Mouse (Mus musculus): ENCODE results near the gene Bnc2. TPM values are rescaled to one million over a fixed set of nuclear protein-coding genes. Genes with fewer than 3 reads are reported as not detected.

Bnc2 gene
- polyA plus RNA-seq, 1 experiment: 0.88 TPM

DNA sequence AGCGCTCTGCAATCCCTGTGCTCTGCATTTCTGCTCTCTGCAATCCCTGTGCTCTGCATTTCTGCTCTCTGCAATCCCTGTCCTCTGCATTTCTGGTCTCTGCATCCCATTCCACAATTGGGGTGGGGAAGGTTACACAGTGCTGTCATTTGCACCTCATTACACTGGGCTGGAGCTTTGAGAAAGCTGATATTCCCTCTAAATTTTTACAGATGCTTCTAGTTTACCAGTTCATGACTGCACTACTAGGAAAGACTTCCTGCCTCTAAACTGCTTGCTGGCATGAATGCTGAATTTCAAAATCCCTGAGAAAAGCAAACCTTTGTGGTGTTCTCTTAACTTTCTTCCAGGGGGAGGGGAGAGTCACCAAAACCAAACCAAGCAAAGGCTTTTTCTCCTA, 41.1 kb downstream of the Bnc2 start:
- no peak for DNase-seq (ENCODE audit: low read depth in 1 of 2, low spot score in 2 of 2)
- WGBS: 88% methylated on average over 1 of the region's 1 CpGs
- Histone ChIP-seq H3K27me3 (ENCODE audit: control insufficient read depth, insufficient read depth, low read length) (no peaks in the 10 kb centered on the region), H3K36me3 (ENCODE audit: control insufficient read depth, insufficient read depth, low read length) (no peaks in the 10 kb centered on the region), H3K27ac (ENCODE audit: insufficient read depth, low read length) (no peak overlapping the region), H3K4me3 (ENCODE audit: extremely low read depth, insufficient read depth, insufficient read length) (no peak overlapping the region), H3K4me1 (ENCODE audit: control insufficient read depth, insufficient read depth, insufficient read length) (no peaks in the 10 kb centered on the region)
- no peak for TF ChIP-seq CTCF (IDR thresholded peaks at IDR 0.05; ENCODE audit: extremely low read depth, insufficient read depth, insufficient read length, insufficient replicate concordance)
- no peak for TF ChIP-seq POLR2A (IDR thresholded peaks at IDR 0.05; ENCODE audit: low read depth, low read length)

DNA sequence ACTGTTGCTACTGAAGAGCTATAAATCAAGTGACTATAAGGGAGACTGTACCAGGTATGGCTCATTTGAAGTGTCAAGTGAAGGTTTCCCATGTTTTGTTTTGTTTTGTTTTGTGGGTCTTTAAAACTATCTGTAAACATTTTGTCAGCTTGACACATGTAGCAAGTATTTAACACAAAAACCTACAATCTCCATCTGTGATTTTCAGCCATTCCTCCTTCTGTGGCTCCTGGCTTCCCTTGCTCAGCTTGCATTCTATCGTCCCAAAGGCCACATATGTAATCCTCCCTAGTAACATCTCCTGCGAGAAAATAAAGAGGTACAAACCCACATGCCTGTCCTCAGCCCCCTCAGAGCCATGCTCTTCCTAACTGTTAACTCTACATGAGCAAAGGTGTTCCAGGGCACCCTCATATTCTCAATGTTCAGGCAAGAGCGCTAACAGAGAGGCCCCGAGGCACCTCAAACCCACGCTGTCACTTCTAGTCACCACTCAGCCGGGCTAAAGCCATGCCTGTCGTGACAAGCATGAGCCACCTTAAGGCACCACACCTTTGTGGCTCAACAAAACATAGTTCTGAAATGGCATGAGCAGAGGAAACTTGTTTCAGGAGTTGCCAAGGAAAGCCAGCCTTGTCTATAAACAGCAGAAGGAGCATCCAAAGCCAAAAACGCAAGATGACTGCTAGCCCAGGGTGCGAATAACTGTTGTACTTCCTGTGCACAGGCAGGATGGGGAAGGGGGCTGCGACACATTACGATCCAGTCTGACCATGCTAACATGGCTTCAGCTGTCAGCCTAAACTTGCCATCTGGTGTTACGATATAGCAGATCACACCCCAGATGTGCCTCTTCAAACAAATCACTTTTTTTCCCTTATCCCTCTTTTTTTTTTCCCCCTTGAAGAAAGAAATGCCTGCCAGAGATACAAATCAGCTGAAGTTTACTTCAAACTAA, 42.0 kb downstream of the Bnc2 start:
- Histone ChIP-seq H3K27me3 (ENCODE audit: control insufficient read depth, insufficient read depth, low read length) (no peaks in the 10 kb centered on the region), H3K36me3 (ENCODE audit: control insufficient read depth, insufficient read depth, low read length) (no peaks in the 10 kb centered on the region), H3K4me3 (ENCODE audit: extremely low read depth, insufficient read depth, insufficient read length) (no peak overlapping the region), H3K4me1 (ENCODE audit: control insufficient read depth, insufficient read depth, insufficient read length) (no peaks in the 10 kb centered on the region), H3K27ac (ENCODE audit: insufficient read depth, low read length) (no peak overlapping the region)
- DNase-seq (ENCODE audit: low read depth in 1 of 2, low spot score in 2 of 2): no peak
- TF ChIP-seq POLR2A (IDR thresholded peaks at IDR 0.05; ENCODE audit: low read depth, low read length) (no peak), CTCF (IDR thresholded peaks at IDR 0.05; ENCODE audit: extremely low read depth, insufficient read depth, insufficient read length, insufficient replicate concordance) (no peak)
- WGBS: 83% methylated on average over 12 of the region's 12 CpGs

DNA sequence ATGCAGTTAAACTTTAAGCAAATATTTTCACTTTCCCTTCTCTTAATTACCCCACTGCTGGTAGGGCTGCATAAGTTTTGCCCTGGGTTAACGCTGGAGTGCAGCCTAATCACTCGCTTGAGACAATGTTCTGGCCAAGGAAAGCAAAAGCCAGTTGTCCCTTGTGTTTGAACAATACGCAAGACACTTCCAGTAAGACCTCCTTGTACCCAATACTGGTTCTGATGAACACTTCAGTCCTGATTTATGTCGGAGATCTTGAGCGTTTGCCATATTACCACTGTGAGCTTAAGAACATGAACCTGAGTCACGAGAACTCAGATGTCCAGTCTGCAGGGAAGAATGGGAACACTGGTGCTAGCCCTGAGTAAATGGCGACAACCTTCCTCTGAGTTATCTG, 47.5 kb downstream of the Bnc2 start:
- Histone ChIP-seq H3K4me1 (ENCODE audit: control insufficient read depth, insufficient read depth, insufficient read length) (no peaks in the 10 kb centered on the region), H3K27me3 (ENCODE audit: control insufficient read depth, insufficient read depth, low read length) (no peaks in the 10 kb centered on the region), H3K36me3 (ENCODE audit: control insufficient read depth, insufficient read depth, low read length) (no peaks in the 10 kb centered on the region), H3K27ac (ENCODE audit: insufficient read depth, low read length) (no peak overlapping the region), H3K4me3 (ENCODE audit: extremely low read depth, insufficient read depth, insufficient read length) (no peak overlapping the region)
- WGBS: 92% methylated on average over 7 of the region's 7 CpGs
- TF ChIP-seq POLR2A (IDR thresholded peaks at IDR 0.05; ENCODE audit: low read depth, low read length): no peak
- TF ChIP-seq CTCF (IDR thresholded peaks at IDR 0.05; ENCODE audit: extremely low read depth, insufficient read depth, insufficient read length, insufficient replicate concordance): no peak
- no peak for DNase-seq (ENCODE audit: low read depth in 1 of 2, low spot score in 2 of 2)

DNA sequence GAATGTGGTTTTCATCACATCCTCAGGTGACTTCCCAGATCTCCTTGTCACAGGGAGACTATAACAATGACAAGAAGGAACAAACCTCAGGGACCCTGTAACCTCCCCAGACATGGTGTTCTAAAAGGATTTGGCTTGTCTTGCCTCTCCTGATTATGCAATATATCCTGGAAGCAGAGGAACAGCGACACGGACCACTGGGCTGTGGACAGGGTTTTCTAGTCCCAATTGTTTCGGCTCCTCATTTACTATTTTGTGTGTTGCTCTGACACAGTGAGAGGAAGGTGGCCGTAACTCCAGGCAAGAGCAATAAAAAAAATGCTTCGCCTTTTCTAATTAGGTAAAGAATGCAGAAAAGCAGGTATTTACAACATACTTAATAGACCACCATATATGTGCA, 51.8 kb downstream of the Bnc2 start:
- no peak overlapping the region for H3K4me3 ChIP-seq (ENCODE audit: extremely low read depth, insufficient read depth, insufficient read length)
- no peaks in the 10 kb centered on the region for H3K36me3 ChIP-seq (ENCODE audit: control insufficient read depth, insufficient read depth, low read length)
- no peaks in the 10 kb centered on the region for H3K27me3 ChIP-seq (ENCODE audit: control insufficient read depth, insufficient read depth, low read length)
- H3K27ac ChIP-seq (ENCODE audit: insufficient read depth, low read length): no peak overlapping the region
- no peak for DNase-seq (ENCODE audit: low read depth in 1 of 2, low spot score in 2 of 2)
- TF ChIP-seq POLR2A (IDR thresholded peaks at IDR 0.05; ENCODE audit: low read depth, low read length) (no peak), CTCF (IDR thresholded peaks at IDR 0.05; ENCODE audit: extremely low read depth, insufficient read depth, insufficient read length, insufficient replicate concordance) (no peak)
- H3K4me1 ChIP-seq (ENCODE audit: control insufficient read depth, insufficient read depth, insufficient read length): no peaks in the 10 kb centered on the region
- 84% methylated on average over 5 of the region's 5 CpGs for WGBS

- Histone ChIP-seq H3K36me3 (ENCODE audit: control insufficient read depth, insufficient read depth, low read length) (no peaks in the 10 kb centered on the region), H3K4me3 (ENCODE audit: extremely low read depth, insufficient read depth, insufficient read length) (no peak overlapping the region), H3K4me1 (ENCODE audit: control insufficient read depth, insufficient read depth, insufficient read length) (no peaks in the 10 kb centered on the region), H3K27ac (ENCODE audit: insufficient read depth, low read length) (no peak overlapping the region), H3K27me3 (ENCODE audit: control insufficient read depth, insufficient read depth, low read length) (no peaks in the 10 kb centered on the region)
- no peak for DNase-seq (ENCODE audit: low read depth in 1 of 2, low spot score in 2 of 2)
- TF ChIP-seq CTCF (IDR thresholded peaks at IDR 0.05; ENCODE audit: extremely low read depth, insufficient read depth, insufficient read length, insufficient replicate concordance) (no peak), POLR2A (IDR thresholded peaks at IDR 0.05; ENCODE audit: low read depth, low read length) (no peak)
- WGBS: 81% methylated on average over 3 of the region's 3 CpGs
These were observed 53.3 kb downstream of the Bnc2 start for GRCm38 (mm10) chr4:84621785-84622184.

DNA sequence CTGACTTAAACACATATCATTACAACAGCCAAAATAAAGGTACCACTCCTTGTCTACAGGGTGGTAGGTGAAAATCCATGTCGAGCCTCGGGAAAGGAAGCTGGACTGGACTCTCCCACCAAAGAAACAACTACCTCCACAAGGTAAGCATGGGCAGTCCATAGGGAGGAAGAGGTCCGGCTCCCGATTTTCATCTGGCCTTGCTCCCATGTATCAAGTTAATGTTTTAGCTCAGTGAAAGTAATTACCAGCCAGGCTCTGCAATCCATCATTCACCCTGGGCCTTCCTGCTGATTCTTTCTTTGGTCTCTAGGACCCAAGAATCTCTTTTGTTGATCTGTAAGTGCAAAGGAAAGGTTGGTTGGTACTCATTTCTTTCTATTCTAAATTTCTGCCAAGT, 65.2 kb downstream of the Bnc2 start:
- 90% methylated on average over 4 of the region's 4 CpGs for WGBS
- Histone ChIP-seq H3K27ac (ENCODE audit: insufficient read depth, low read length) (no peak overlapping the region), H3K36me3 (ENCODE audit: control insufficient read depth, insufficient read depth, low read length) (no peaks in the 10 kb centered on the region), H3K4me1 (ENCODE audit: control insufficient read depth, insufficient read depth, insufficient read length) (no peaks in the 10 kb centered on the region), H3K27me3 (ENCODE audit: control insufficient read depth, insufficient read depth, low read length) (no peaks in the 10 kb centered on the region), H3K4me3 (ENCODE audit: extremely low read depth, insufficient read depth, insufficient read length) (no peak overlapping the region)
- DNase-seq (ENCODE audit: low read depth in 1 of 2, low spot score in 2 of 2): no peak
- no peak for TF ChIP-seq CTCF (IDR thresholded peaks at IDR 0.05; ENCODE audit: extremely low read depth, insufficient read depth, insufficient read length, insufficient replicate concordance)
- no peak for TF ChIP-seq POLR2A (IDR thresholded peaks at IDR 0.05; ENCODE audit: low read depth, low read length)

- no peak overlapping the region for H3K4me3 ChIP-seq (ENCODE audit: extremely low read depth, insufficient read depth, insufficient read length)
- no peaks in the 10 kb centered on the region for H3K4me1 ChIP-seq (ENCODE audit: control insufficient read depth, insufficient read depth, insufficient read length)
- DNase-seq (ENCODE audit: low read depth in 1 of 2, low spot score in 2 of 2): no peak
- TF ChIP-seq POLR2A (IDR thresholded peaks at IDR 0.05; ENCODE audit: low read depth, low read length) (no peak), CTCF (IDR thresholded peaks at IDR 0.05; ENCODE audit: extremely low read depth, insufficient read depth, insufficient read length, insufficient replicate concordance) (no peak)
- no peaks in the 10 kb centered on the region for H3K36me3 ChIP-seq (ENCODE audit: control insufficient read depth, insufficient read depth, low read length)
- no peaks in the 10 kb centered on the region for H3K27me3 ChIP-seq (ENCODE audit: control insufficient read depth, insufficient read depth, low read length)
- H3K27ac ChIP-seq (ENCODE audit: insufficient read depth, low read length): no peak overlapping the region
- WGBS: 80% methylated on average over 1 of the region's 1 CpGs
These were observed 70.6 kb downstream of the Bnc2 start for GRCm38 (mm10) chr4:84604461-84604860.
